Mouse (Mus musculus) cerebral cortex, adult 2 months (tissue): ENCODE results near the gene Uso1.

Source experiments
- WGBS: fragments of 180-500 bp; shearing (Covaris S2); methylation state at CpG from one replicate; pipeline ENCODE4 v1.1.7; 2018; 5-methylcytosine and 5-hydroxymethylcytosine counted together

Gene Uso1

GRCm38 (mm10) chr5:92239333-92240232 lies 101.8 kb downstream of the Uso1 start:
- 34% methylated on average over 29 of the region's 29 CpGs for WGBS

GRCm38 (mm10) chr5:92240769-92241168 lies 103.0 kb downstream of the Uso1 start:
- WGBS = 49% methylated on average over 12 of the region's 12 CpGs

- WGBS = over 99% methylated on average over 2 of the region's 2 CpGs
These were observed 107.2 kb downstream of the Uso1 start for GRCm38 (mm10) chr5:92244900-92245299.

DNA sequence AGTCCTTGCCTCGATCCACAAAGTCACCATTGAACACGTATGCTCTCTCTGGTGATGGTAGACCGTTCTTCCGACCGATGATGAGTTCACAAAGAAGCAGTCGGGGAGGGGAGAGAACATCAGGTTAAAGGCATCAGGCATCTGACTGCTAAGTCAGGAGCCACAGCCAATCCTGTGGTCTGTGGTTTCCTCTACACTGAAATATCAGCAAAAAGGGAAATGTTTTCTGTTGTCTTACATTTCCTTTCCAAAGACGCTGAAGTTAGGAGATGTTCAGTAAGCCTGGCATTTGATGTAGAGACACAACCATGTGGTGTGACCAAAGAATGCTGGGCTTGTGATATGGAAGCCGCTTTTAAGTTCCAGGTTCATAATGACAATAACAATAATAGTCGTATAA lies 107.7 kb downstream of the Uso1 start:
- WGBS = 92% methylated on average over 9 of the region's 9 CpGs

DNA sequence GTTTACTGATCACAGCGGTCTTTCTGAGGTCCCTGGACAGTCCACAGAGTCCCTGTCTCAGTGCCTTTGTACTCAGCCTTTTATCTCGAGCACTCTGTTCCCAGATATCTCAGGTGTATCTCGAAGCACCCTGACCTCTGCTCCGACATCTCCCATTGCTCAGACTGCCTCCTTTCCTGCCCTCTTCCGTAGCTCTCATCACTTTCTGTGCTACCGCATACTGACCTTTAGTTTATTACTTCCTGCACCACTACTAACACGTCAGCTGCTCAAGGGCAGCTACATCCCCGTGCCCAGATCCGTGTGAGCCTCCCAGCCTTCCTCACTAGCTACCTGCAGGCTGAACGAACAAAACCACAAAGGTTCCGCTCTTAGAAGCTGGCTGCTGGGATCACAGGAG lies 110.9 kb downstream of the Uso1 start:
- WGBS = 92% methylated on average over 11 of the region's 11 CpGs

DNA sequence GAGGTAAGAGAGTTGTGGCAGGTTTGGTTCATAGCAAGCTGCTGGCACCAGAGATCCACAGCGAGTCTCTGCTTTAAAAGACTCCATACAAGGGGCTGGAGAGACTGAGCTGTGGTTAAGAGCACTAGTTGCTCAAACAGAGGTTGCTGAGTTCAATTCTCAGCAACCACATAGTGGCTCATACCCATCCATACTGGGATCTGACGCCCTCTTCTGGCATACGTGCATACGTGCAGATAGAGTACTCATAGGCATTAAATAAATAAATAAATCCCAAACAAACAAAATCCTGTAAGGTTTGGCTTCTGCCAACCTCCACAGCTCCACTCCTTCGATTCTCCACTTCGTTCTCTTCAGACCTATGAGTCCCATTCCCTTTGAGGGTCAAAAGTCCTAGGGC lies 114.3 kb downstream of the Uso1 start:
- 91% methylated on average over 6 of the region's 6 CpGs for WGBS
